Mouse (Mus musculus) embryo, embryonic 11.5 days (tissue): ENCODE measurements around the gene Ugt1a7c.
"Not testable (repeated sequence)": the region's sequence is repeated elsewhere in the genome, so short reads cannot be mapped to it uniquely, and the experiment has no call there.

Experiments used
- DNase-seq: peaks from one replicate; pipeline ENCODE4 v3.0.0-alpha.2; 2012; ENCODE audit warnings: low read depth, low spot score

Gene Ugt1a7c

DNA sequence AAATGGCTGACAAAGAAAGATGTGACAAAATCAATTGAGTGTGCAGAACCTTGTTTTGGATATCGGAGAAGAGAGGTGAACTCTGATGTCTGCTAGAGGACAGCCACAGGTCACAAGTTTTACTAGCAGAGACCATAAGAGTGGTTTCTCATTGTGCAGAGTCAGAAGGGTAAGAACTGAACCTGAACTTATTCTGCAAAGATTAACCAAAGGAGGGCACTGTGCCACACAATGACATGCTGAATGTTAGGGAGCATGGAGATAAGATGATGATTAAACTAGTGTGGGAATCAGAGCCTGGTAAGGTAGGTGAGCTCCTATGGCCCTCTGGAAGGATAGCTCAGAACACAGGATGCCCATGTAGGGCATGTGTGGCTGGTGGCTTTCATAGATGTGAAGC is 100.8 kb downstream of the Ugt1a7c start:
- DNase-seq, result no peak

DNA sequence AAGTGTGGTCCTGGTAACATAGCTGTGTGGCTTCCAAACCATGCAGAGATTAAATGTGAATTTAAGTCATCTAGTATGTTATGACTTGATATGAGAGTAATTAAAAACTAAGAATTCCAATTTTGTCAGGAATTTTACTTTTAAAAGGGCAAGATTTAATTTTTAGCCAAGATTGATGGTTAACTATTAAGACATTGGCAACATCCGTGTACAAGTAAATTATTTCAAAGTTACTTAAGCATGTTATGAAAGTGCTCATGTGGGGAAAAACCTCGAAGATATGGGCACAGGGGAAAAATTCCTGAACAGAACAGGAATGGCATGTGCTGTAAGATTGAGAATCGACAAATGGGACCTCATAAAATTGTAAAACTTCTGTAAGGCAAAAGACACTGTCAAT is 102.6 kb downstream of the Ugt1a7c start:
- DNase-seq, result no peak

DNA sequence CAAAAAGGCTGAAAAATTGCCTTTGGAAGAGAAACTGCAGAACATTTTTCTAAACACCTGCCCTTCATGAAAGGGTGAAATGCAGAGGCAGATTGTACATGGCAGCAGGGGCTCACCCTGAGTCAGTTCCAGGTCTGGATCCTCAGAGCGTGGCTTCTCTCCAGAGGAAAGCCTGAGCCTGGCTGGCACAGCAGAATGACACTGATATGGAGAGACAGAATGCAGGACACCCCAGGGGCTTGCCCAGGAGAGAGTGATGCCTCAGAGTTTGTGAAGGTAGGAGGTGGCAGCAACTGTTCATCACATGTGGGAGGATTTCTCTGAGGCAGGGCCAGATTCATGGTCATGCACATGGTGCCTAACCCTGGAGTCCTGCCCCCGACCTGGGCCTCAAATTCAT is 105.1 kb downstream of the Ugt1a7c start:
- no peak for DNase-seq

DNA sequence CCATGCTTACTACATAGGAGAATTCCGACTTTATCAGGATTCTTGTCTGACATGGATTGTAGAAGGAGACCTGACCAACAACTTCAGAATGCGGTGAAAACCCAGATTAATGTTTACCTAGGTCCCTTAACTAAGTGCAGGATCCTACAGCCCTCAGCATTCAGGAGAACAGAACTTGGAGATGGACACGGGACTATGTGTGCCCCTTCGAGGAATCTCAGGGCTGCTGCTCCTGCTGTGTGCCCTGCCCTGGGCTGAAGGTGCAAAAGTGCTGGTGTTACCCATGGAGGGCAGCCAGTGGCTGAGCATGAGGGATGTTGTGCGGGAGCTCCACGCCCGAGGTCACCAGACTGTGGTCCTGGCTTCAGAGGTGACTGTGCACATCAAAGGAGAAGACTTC is 105.6 kb downstream of the Ugt1a7c start, which contains the start of gene Ugt1a2:
Ugt1a2 (plus strand) TSS at position 146 of the 400 bp plus-strand sequence.
- no peak for DNase-seq

DNA sequence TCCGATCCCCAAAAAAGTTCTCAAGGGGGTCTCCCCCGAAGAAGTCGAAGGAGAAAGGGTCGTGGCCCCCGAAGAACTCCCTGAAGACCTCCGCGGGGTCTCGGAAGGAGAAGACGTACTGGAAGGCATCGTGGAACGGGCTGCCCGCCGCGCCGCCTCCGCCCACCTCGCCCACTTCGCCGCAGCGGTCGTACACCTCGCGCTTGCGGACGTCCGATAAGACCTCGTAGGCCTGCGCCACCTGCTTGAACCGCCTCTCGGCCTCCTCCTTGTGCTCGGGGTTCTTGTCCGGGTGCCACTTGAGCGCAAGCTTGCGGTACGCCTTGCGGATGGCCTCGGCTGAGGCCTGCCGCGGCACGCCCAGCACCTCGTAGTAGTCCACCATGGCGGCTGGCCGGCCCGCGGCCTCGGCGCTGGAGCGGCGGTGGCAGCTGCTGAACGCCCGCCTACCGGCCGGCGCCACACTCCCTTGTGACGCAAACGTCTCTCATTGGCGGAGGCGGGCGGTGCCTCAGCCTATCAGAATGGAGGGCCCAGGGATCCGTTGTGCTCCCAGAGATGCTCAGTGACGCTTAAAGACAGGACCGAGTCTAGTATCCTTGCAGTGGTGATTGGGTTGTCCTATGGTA is 110.5 kb downstream of the Ugt1a7c start, which contains the start of gene Dnajb3:
Dnajb3 (minus strand) TSS at position 489 of the 629 bp plus-strand sequence.
- DNase-seq, result peak; percentile 73

DNA sequence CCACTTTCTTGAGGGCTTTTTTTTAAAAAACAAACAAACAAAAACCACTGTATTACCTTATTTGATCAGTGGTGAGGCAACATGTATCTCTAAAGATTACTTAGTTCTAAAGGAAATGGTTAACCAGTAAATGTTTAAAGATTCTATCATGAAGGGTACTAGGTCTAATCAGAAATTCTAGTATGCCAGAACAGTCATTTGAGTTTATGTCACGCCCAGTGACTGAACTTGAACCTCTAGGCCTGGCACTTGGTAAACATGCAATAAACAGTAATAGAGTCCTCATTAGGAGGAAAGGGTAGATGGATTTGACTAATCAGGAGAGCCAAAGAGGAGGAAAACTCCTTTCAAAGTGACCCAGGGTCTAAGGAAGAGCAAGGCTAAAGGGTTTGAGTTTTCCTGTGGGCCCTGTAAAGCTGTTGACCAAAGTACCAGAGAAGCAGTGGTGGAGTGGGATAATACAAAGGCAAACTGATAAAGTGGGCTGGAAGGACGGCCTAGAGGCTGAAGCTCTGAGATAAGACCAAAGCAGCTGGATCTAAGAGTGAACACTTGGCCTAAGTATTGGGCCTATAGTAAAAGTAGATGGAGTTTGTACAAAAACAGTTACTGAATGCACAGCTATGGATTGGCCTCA is 112.1 kb downstream of the Ugt1a7c start:
- no peak for DNase-seq

DNA sequence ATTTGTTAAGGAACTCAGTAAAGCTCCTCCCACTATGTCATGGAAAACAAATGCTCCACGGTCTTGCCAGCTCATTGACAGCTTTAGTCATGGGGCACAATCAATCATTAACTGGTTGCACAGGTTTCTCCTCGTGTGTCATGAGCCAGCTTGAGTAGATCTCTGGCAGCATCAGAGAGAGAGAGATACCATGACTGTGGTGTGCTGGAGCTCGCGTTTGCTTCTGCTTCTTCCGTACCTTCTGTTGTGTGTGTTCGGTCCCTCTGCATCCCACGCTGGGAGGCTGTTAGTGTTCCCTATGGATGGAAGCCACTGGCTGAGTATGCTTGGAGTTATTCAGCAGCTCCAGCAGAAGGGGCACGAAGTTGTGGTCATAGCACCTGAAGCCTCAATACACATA is 117.0 kb downstream of the Ugt1a7c start, which contains the start of gene Ugt1a1:
Ugt1a1 (plus strand) TSS at position 148 of the 400 bp plus-strand sequence.
- no peak for DNase-seq

DNA sequence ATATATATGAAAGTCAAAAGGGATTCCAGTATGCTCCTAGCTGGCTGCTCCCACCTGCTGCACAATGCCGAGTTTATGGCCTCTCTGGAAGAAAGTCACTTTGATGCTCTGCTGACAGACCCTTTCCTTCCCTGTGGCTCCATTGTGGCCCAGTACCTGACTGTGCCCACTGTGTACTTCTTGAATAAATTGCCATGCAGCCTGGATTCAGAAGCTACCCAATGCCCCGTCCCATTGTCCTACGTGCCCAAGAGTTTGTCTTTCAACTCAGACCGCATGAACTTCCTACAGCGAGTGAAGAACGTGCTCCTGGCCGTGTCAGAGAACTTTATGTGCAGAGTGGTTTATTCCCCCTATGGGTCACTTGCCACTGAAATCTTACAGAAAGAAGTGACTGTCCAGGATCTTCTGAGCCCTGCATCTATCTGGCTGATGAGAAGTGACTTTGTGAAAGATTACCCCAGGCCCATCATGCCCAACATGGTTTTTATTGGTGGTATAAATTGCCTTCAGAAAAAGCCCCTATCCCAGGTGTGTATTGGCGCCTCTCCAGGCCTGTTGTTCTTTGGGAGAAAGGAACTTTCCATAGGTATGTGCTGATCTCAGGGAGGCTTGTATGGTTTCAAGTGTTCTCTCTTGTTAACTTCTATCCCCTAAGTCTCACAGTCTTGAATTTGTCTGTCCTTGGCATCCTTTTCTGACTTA is 117.6 kb downstream of the Ugt1a7c start:
- no peak for DNase-seq

DNA sequence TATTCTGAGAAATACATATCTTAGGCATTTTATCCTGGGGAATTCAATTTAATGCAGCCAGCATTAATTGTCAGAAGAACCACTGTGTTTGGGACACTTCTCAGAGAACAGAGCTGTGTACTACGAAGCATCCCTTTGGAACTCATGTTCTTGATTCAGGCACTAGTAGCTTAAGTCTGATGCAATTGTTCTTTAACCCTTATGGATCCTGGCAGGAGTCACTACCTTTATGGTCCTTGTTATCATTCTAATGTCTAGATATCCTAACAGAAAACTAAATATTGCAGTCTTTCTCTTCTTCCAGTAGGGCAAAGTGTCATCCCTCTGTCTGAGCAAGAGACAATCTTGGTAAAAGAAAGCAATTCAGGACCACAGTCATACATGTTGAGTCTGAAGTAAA is 118.2 kb downstream of the Ugt1a7c start:
- no peak for DNase-seq

DNA sequence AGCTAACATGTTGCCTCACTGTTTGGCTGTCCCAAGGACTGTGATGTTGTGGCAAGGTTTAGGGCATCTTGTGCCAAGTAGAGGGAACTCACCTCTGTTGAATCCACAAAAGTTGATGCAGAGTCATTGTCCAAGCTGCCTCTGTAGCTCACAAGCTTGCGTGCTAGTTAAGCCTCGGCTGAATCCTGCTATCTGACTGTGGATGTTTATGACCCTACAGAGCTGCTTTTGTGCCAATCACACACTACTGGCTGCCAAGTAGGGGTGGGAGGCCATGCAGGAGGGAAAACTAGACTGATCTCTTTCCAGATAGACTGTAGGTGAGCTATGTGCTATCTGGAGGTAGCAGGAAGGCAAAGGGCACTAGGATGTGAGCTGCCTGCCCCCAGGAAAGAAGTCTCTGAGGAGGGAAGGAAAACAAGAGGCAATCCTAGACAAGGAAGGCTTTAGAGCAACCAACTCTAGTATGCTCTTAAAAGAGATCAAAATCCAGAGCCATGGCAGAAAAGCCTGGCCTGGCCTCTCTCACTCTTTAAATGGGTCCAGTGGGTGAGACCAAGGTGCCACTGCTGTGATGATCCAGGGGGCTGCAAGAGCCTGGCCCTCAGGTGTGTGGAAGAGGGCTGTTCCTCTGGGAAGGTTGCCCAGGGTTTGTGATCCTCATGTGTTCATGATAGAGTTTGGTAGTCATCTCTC is 119.1 kb downstream of the Ugt1a7c start:
- no peak for DNase-seq

DNA sequence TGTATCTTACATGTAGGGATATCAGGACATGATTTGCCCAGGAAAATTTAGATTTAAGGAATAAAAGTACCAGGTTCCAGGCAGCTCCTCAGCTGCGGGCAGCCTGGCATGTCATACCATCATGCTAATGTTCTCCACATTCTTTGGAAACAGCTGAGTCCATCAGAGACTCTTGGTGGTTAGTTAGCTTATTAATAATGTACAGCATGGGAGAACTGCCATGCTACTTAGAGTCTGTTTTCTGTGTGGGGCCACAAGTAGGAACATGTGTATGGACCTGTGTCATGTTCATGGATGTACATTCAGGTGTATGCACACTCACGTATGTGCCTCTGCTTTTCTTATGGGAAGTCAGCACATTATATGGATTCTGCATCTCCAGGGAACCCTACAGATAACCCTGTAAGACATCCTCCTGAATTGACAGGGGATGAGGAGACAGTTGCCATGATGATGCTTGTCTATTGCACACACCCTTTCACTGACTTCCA is 119.6 kb downstream of the Ugt1a7c start:
- DNase-seq, result no peak

DNA sequence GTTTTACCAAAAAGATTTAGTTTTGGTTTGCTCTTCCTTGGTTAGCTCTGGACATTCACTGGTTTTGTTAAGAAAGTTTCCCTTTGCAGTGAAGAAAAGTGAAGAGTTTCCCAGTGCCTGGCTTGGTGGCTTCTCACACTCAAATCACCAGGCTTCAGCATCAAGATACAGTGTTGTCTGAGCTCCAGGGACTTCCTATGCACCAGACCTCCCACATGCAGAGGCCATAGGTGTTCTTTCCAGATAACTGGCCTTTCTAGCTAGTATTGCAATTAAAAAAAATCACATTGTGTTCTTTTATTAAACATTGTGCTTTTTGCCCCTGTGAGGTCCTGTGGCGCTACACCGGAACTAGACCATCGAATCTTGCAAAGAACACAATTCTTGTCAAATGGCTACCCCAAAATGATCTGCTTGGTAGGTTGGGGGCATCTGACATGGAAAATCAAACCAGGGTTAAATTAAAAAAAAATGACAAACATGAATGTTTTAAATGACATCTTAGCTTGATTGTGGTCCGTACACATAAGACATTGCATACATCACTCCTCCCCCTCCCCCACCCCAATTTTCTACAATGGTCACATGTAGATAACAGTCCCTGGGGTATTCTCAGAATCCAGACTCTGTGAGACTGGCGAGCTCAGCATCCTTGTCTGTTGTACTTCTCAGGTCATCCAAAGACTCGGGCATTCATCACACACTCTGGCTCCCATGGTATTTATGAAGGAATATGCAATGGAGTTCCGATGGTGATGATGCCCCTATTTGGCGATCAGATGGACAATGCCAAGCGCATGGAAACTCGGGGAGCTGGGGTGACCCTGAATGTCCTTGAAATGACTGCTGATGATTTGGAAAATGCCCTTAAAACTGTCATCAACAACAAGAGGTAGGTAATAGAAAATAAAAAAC is 120.9 kb downstream of the Ugt1a7c start:
- no peak for DNase-seq

DNA sequence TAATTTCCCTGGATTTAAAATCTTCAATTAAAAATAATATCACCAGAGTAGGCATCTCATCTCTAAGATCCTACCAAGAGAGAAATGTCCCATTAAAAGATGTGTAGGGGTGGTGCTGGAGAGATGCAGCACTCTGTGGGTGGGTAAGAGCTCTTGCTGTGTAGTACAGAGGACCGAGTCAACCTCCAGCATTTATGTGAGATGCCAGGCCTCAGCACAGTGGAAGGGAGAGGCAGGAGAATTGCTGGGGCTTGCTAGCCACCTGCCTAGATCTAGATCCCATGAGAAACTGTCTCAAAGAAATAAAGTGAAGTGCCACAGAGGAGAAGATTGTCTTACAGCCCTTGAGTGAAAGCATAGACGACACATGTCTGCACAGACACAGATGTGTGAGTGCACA is 121.7 kb downstream of the Ugt1a7c start:
- no peak for DNase-seq

DNA sequence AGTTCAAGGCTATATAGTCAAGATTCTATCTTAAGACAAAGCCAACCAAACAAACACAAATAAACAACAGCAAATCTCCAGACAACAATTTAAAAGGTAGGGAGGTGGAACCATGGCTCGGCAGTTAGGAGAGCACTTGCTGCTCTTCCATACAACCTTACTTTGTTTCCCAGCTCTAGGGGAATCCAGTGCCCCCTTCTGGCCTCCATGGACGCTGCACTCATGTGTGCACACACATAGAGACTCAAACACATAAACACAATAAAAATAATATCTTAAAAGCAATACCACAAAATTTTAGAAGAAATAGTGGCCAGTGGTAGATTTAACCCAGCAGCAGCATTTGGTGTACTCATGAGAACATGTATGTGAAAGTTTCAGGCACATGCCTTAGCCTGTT is 122.3 kb downstream of the Ugt1a7c start:
- no peak for DNase-seq

DNA sequence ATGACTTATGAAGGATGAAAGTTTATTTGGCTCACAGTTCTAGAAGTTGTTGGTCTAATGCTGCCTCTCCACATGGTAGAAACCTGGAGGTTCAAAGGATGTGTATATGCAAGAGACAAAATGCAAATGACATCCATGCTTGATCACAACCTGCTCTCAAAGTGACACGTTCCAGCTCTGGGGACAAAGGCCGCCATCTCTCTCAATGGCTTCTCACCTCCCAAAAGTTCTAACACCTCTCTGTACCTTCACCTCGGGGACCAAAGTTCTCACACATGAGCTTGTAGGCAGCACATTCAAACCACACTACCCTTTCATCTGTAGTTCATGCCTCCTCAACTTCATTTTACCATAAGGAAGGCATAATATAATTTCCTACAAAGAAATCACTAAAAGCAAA is 122.7 kb downstream of the Ugt1a7c start:
- no peak for DNase-seq

DNA sequence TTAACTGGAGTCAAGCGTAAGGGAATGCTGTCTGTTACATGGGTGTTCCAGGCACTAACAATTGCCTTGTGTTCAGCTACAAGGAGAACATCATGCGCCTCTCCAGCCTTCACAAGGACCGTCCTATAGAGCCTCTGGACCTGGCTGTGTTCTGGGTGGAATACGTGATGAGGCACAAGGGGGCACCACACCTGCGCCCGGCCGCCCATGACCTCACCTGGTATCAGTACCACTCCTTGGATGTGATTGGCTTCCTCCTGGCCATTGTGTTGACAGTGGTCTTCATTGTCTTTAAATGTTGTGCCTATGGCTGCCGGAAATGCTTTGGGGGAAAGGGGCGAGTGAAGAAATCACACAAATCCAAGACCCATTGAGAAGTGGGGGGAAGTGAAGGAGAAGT is 123.2 kb downstream of the Ugt1a7c start:
- DNase-seq, result no peak

DNA sequence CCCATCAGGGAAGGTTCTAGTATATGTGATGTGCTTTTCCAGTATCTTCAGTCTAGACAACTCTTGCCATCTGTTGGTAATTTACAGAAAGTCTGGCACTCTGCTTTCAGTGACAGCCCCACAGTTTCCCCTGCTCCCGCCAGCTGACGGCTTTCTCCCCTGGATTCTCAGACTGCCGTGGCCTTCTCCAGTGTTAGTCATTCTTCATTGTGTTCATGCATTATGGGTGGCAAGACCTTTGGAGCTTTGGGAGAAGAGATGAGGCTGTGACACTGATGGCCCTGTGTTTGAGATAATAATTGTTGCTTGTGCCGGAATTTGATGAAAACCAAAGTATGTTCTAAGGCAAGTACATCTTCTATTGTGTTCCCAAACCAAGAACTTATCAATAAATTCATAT is 123.7 kb downstream of the Ugt1a7c start:
- DNase-seq, result no peak

DNA sequence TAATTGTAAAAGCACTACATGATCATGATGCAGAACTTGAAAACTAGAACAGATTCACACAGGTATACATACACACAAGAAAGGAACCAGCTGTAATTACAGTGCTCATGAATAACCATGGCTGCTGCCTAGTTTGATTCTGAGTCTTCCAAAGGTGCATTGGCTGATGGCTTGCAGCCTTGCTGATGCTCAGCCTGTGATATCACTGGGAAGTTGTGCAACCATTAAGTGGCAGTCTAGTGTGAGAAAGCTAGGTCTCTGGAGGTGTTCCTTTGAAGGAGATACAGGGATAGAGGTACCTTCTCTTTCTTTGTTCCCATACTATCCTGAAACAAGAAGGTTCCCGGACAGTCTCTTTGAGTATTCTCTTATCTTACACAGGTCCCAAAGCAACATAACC is 124.2 kb downstream of the Ugt1a7c start:
- DNase-seq, result no peak

DNA sequence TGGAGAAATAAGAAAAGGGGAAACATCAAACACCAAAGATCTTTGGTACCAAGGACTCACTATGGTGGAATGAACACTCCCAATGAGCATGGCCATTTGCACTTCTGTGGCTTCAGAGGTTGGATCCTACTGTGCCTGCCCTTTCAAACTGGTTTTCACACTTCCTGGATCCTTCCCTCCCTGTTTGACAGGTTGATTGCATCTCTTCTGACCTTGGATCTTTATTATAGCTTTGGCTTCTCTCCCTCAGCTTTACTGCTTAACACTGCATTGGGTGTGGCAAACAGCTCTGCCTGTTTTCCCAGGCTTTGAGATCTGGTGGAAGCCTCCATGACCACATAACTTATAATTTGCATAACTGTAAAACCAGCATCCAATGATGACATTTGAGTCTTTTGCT is 125.5 kb downstream of the Ugt1a7c start:
- no peak for DNase-seq

DNA sequence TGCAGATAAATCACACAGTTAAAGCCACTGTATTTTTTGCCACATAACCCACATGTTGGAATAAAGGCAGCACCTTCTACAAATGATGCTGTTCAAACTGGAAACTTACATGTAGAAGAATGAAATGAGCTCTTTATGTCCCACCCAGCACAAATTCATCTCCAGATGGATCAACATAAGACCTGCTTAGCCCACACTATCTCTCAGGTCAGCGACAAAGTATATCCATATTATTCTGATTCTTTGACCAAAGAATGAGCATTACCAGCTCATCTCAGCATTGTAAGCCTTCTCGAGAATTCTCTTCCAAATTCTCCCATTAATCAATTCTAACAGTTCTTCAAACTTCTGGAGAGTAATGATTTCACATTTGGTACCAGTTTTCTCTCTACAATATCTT is 127.4 kb downstream of the Ugt1a7c start:
- no peak for DNase-seq

DNA sequence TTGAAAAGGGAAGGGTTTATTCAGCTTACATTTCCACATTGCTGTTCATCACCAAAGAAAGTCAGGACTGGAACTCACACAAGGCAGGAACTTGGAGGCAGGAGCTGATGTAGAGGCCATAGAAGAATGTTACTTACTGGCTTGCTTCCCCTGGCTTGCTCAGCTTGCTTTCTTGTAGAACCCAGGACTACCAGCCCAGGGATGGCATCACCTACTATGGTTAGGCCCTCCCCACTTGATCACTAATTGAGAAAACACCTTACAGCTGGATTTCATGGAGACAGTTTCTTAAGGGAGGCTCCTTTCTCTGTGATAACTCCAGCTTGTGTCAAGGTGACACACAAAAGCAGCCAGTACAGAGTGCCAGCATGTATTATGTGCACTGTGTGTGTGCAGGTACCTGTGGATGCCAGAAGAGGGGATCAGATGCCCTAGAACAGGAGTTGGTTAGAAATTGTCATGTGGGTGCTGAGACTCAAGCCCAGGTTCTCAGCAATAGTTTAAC is 128.2 kb downstream of the Ugt1a7c start:
- not testable (repeated sequence) for DNase-seq
